Mouse (Mus musculus): ENCODE results near the gene Galnt18.
A peak's percentile ranks its signal among the peaks of the same experiment; 100 is the strongest.

Galnt18 gene

DNA sequence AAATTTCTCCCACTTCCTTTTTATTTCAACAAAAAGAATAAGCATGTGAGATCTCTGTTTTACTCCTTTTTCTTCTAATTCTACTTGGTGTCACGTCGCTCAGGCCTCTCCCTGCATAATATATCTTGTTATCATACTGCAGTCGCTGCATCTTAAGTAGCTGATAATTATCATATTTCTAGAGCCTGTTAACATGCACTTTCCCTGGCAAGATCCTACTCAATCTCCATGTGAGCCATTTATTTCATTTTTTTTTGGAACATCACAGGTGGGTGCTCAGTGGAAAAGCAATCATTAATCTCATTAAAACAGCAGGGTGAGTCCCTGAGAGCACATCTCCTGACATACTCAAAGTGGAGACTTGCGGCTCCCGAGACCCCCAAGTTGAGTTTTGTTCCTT, 143.3 kb downstream of the Galnt18 start:
- DNase-seq (ENCODE audit: low spot score in 2 of 2) = no peak

DNA sequence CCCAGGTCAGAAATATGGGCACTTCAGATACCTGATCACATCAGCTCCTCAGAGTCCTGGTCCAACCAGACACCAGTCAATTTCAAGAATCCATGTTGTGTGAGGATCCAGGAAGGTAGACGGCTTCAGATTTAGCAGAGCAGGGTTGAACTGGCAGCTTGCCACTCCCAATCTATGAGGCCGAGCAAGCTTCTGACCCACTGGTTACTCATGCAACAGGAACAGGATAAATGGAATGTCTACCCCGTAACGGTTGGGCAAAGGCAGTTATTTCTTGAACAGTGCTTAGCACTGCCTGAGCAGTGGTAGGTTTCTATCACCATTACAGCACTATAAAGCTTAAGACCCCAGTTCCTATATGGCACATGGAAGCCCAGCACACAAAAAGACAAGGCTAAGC, 148.5 kb downstream of the Galnt18 start:
- DNase-seq (ENCODE audit: low spot score in 2 of 2) = peak in 1 of 2 experiments; percentile 17

DNA sequence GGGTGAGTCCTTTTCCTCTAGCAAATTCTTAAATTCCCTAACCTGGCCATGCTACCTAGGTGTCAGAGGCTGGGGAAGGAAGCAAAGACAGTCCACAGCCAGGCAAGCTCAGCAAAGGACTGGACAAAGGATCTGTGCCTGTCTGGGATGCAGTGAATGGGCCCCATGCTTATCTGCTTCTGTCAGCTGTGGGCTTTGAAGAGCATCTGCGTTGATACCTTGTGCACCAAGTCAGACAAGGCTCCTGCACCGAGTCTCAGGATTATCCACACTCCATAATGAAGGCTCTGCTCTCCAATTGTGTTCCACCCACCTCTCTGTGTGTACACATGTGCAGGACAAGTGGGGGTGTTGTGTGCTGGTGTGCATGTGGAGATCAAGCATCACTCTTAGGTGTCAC, 153.5 kb downstream of the Galnt18 start:
- no peak for DNase-seq (ENCODE audit: low spot score in 2 of 2)

DNA sequence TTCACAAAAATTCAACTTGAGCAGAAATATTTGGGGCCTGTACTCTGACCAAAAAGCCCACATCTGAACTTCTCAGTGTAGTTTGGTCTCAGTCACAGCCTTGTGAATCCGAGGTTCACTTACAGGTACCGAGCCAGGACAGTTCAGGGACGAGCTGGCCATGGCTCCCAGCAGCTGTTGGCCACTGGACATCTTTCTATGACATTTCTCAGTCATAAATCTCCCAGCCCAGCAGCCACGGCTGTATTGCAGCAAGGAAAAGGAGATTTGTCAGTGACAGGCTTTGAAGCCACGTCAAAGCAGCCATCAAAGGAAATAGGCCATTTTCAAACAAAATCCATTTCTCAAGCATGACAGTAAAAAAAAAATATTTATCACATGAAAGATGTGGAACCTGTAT, 154.0 kb downstream of the Galnt18 start:
- no peak for DNase-seq (ENCODE audit: low spot score in 2 of 2)

DNA sequence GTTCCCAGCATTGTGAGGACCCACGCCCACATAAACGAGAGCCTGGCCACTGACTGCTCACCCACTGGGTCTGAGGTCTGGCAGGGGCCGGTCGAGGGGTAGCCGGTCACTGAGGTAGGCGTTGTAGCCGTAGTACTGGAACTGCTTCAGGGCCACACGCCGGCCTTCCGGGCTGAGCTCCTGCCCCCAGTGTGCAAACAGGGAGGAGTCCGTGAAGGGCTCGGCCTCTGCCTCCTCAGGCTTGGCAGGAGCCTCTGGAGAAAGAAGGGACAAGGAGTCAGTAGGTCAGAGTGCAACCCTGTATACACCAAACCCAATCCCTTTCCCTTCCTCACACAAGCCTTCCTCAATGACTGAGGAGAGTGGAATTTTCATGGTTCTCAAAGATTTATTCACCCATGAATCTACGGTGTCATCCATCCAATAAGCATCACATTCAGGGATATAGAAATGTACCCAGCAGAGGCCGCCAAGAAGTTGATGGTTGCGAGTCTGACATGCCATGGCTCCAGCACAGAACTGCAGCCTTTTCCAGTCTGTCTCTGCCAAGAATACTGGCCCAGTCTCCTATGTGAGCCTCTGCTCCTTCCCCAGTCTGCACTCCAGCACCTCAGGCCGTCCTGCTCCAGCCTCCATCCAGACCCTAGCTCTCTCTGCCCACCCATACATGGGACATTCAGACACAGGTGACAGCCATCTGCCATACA, 163.4 kb downstream of the Galnt18 start:
- peak in 1 of 2 experiments; percentile 18 for DNase-seq (ENCODE audit: low spot score in 2 of 2)

DNA sequence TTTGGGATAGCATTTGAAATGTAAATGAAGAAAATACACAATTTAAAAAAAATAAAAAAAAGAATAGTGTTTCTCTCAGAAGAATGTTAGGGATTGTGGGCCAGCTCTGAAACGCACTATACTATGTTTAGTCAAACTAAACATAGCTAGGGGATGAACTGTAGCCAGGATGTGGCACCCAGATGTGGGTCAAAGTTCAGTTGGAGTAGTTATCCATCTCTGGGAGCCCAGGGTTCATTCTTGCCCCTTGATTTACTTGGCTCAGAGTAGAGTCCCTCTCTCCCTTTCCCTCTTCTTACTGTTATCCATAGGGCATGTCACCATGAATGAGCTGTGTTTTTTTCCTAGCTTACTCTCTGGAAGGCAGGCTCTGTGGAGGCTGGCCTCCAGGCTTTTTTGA, 165.3 kb downstream of the Galnt18 start:
- no peak for DNase-seq (ENCODE audit: low spot score in 2 of 2)

DNA sequence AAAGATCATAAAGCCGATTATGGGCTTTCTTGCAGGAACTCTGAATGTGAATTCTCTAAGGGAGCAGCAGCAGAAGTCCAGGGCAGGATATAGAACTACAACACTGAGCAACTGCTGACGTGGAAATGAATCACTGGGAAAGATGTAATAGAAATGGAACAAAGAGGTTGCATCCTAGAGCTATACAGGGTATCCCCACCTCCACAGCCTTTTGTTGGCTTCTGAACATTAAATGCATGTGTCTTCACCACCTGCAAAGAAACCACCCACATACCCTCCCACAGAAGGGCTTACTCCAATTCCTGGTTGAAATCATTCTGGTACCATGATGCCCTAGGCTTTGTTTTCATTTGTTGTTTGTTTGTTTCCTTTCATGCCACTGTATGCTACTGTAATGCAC, 172.3 kb downstream of the Galnt18 start:
- no peak for DNase-seq (ENCODE audit: low spot score in 2 of 2)

DNA sequence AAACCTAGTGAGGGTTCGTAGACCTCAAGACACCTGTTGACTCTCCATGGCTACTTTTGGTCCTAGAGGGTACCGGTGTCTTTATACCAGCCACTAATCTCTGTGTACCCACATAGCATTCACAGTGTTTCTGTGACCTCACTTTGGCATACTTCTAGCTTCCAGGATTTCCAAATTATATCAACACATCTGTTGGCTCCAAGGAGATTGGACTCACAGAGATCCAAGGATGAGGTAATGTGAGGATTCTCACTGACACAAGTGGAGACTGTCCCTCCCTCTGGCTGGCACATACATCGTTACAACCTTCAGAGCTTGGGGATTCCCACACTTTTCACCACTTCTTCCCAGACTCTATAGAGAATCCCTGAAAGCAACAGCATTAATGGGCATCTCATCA, 173.7 kb downstream of the Galnt18 start:
- DNase-seq (ENCODE audit: low spot score in 2 of 2) = no peak

DNA sequence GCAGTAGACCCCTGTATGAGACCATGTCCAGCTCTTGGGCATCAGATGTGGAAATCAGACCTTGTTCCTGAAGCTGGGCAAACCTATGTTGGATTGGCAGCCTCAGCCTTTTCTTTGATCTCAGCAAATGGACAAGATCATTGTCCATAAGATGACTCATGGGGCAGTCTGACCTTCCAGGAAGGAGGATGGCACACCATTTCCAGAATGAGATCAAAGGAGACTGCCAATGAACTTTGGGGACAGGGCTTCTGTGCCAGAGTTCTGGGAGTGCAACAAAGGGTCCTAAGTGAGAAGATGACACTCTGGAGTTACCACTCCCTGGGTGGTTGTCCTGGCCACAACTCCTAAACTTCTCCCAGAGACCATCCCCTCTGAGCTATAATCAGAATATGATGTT, 174.1 kb downstream of the Galnt18 start:
- no peak for DNase-seq (ENCODE audit: low spot score in 2 of 2)

DNA sequence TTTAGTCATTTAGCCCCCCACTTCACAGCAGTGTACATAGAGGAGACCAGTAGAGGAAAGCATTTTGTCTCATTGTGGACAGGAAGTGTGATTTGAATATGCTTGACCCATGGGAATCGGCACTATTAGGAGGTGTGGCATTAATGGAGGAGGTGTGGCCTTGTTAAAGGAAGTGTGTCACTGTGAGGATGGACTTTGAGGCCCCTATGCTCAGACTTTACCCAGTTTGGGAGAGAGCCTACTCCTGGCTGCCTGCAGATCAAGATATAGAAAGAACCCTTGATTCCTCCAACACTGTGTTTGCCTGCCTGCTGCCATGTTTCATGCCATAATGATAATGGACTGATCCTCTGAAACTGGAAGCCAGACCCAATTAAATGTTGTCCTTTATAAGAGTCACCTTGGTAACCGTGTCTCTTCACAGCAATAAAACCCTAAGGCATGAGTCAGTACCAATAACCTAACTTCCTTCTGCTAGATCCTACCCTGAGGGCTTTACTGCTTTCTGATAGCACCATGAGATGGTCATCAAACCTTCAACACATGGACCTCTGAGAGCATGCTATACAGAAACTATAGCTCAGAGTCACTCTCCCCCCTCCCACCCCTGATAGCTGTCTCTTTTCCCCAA, 175.1 kb downstream of the Galnt18 start:
- no peak for DNase-seq (ENCODE audit: low spot score in 2 of 2)

DNA sequence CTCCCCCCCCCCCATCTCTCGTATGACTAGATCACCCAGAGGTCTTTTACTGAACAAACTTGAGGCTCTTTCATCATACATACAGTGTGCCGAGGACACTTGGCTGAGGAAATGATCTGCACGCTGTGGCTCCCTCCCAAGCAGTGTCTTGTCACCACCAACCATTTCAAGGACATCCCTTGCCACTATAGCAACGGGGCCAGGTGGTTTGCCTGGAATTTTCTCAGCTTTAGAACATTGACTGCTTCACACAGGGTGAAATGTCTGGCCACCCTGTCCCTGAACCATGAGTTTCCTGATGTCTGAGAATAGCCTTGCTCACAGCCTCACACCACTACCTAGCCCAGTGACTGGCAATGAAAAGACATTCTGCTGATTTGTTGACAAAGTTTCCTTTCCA, 176.6 kb downstream of the Galnt18 start:
- no peak for DNase-seq (ENCODE audit: low spot score in 2 of 2)

DNA sequence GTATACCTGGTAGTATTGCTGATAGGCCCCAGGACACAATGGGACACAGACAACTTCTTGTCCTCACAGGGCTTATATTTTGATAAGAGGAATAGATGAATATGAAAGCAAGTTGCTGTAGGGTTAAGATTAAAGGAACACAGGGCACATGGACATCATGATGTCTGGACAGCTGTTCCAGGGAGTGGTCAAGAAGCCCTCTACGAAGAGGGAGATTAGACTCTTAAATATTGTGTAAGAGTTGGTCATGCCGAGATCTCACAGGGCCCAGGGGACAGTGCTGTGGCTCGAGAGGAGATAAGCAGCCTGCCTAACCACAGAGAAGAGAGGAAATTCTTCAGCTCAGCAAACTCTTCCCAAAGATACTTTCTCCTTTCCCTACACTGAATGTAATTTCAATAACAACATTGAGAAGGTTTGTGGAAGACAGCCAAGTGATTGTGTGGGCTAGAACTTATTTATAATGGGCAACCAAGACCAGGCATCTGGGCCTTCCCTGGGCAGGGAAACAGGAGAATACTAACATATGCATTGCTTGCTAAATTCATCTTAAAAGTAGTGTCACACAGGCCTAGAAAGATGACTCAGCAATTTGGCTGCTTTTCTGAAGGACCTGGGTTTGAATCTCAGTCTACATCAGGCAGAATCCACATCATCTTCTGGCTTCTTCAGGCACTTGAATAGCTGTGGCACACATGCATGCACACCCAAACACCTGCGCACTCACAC, 178.3 kb downstream of the Galnt18 start:
- no peak for DNase-seq (ENCODE audit: low spot score in 2 of 2)

DNA sequence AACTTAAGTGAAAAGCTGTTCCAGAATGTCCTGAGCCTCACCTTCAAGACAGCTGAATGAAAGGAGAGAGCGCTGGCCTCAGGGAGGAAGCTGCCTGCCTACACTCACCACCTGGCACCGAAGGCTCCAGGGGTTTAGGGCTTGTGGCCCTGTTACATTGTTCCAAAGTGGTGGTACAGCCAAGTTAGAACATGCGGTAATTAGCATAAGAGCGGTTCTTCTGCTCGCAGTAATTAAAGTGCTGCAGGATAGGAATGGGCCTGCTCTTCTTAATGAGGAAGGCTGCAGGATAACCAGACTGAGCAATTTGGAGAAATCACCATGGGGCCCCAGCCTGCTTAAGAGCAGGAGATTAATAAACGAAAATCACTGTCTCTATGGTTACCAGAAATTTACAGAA, 179.0 kb downstream of the Galnt18 start:
- DNase-seq (ENCODE audit: low spot score in 2 of 2) = no peak

DNA sequence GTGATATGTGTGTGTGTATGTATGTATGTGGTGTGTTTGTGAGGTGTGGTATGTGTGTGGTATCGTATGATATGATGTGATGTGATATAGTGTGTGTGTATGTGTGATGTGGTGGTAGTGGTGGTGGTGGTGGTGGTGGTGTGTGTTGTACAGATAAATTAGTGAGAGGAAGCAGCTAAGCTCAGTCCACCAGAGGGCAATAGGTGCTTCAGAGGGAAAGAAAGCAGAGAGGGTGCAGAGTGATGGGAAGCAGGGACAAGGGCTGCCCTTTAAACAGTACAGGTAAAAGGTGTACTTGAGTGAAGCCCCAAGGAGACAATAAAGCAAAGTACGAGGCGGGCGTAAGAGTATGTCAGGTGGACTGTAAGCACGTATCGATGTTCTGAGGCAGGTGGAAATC, 186.1 kb downstream of the Galnt18 start:
- DNase-seq (ENCODE audit: low spot score in 2 of 2) = no peak

DNA sequence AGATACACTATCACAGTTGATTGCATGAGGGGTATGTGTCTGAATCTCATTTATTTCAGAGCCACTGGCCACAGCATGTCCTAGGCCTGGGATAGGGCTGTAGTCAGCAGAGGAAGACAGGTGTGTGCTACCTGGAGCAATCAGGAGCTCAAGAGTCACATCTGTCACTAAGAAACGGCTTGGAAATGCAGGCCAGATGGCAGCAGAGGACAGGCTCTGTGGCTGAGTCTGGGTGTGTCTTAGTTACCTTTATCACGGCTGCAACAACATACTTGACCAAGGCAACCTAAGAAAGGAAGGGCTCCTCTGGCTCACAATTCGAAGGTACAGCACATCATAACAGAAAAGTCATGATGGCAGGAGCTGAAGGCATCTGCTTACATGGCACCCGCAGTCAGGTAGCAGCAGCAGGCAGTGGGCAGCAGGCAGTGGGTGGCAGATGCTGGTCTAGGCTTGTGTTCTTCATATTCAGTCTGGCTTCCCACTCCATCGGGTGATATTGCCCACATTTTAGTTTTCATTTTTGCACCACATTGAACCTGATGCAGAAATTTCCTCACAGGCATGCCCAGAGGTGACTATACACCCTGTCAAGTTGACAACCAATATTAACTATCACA, 190.2 kb downstream of the Galnt18 start:
- no peak for DNase-seq (ENCODE audit: low spot score in 2 of 2)

DNA sequence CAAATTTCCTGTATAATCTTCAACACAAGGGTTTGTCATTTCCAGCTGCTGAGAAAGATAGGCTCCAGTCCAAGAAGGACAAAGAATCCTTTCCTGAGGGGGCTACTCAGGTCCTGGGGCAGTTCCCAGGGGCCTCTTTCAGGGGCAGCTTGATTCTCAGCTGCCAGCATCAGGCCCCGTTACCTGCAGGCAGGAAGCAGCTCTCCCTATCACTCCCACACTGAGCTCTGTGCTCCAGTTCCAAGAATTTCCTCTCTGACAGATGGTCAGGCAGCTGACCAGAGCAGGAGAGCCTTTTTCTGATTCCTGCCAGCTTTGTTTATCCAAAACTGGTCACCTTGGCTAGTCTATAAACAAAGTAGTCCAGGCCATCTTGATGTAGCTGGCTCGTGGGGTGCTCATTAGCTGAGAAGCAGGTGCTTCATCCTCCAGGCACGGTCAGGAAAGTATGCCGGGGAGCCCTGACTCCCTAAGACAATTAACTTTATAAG, 191.4 kb downstream of the Galnt18 start:
- no peak for DNase-seq (ENCODE audit: low spot score in 2 of 2)

DNA sequence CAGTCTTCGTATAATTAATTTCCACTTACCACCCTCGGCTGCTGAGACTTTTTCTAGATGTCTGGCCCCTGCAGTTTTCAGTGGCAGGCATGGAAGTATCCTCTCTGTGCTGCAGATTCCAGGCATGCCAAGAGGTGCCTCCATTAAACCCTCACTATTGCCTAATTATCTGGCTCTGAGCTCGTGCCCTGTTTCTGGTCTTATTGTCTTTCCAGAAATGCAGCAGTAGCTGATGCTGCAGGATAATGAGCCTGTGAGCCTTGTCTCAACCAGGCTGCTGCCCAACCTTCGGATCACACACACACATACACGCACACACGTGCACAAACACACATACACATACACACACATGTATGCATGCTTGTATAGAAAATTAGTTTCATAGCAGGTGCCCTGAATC, 199.2 kb downstream of the Galnt18 start:
- DNase-seq (ENCODE audit: low spot score in 2 of 2) = no peak

DNA sequence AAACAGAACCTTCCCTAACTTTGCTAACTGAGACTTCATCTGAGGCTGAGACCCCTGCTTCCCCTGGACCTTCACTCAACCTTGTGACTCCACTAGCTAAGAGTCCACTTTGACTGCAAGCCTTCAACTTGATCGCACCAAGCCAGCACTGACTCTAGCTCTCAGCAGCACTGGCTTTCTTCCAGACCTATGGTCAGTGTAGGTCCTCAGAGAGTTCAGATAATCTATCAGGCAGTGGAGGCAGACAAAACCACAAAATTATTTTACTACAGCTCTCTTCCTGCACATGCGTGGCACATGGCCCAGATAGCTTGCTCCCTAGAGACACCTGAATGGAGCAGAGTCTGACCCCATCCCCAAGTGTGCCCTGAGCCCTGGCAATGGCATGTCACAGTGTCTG, 204.7 kb downstream of the Galnt18 start:
- DNase-seq (ENCODE audit: low spot score in 2 of 2) = no peak

DNA sequence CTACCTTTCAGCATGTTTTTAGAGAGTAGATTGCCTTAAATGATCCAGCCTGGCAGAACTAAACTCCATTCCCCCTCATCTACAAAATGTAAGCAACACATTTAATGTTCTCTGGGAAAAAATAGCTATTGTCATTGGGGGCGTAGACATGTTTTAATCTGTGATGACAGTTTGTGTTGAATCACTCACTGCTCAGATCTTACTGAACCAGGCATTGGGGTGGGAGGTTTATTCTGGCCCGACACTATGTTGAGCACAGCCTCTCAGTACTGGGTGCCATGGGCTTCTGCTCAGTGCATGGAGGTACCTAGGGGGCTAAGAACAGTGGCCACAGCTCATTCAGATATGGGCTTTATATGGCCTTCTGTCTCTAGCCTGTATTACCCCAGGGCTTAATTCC, 207.4 kb downstream of the Galnt18 start:
- DNase-seq (ENCODE audit: low spot score in 2 of 2) = no peak

DNA sequence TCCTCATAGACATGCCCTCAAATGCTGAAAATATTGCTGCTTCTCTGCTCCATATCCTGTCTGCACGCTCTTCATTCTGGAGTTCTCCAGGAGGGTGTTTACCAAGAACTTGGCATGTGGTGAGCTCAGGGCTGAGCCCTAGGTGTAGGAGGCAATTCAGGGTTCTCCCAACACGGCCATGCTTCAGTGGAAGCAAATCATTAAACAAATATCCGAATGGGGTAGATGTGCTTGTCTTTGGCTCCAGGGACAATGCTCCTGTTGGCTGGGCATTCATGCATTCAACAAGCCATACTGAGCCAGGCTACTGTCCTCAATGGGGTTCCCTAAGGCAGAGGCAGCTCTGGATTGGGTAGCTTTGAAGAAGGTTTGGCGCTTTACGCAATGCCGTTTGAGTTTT, 212.9 kb downstream of the Galnt18 start:
- no peak for DNase-seq (ENCODE audit: low spot score in 2 of 2)

DNA sequence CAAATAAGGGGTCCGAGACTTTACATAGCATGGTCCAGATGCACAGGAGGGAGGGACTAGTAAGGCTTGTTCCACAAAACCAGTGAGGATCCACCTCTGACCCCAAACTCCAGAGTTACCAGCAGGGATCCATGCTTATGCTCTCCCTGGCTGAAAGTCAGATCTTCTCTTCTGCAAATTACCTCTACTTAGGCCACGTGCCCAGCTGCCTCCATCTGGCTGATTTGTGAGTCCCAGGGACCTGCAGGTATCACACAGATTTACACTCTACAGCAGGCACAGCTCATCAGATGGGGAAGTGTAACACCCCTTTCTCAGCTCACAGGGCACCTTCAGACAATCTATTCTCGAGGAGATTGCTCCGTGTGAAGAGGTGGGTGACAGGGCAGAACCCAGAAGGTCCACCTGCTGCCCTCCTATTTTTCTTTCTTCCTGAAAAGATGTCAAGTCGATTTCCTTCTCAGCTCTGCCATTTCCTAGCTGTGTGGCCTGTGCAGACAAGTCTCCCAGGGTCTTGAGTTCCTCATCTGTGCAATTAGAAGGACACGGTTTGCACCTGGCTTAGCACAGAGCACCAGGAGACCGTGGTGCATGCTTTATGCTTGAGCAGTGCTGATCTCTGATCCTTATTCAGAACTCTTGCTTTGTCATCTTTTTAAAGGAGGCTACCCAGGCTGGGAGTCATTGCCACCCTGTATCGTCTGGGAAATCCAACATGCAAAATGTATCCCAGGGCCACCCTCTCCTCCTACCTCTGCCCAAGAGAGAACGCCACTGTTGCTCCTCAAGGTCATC, 216.3 kb downstream of the Galnt18 start:
- DNase-seq (ENCODE audit: low spot score in 2 of 2) = no peak

DNA sequence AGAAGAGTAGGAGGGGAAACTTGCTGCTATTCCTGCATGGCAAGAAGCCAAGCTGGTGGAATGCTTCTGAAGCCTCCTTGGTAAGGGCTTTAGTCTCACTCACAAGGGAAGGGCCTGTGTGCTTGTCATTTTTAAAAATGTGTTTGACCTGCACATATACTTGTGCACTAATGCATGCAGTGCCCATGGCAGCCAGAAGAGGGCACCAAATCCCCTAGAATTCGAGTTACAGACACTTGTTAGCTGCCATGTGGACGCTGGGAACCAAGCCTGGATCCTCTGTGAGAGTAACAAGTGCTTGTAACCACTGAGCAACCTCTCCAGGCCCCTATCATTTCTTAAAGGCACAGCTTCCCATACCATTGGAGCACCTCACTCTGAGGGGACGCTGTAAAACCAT, 219.7 kb downstream of the Galnt18 start:
- no peak for DNase-seq (ENCODE audit: low spot score in 2 of 2)
